Mouse (Mus musculus) bone marrow, adult 2 months (tissue): ENCODE measurements around the gene Hist2h4.
A peak's percentile ranks its signal among the peaks of the same experiment; 100 is the strongest.

ENCODE experiments used
- CTCF ChIP-seq: fragments of 200-500 bp; IDR thresholded peaks from 2 replicates; pipeline ENCODE4 v1.5.1; 2011; ENCODE audit warnings: low read length, control low read depth; ENCODE audit not compliant: control insufficient read depth, insufficient read depth
- POLR2A ChIP-seq: fragments of 200-500 bp; IDR thresholded peaks from 2 replicates; pipeline ENCODE4 v1.6.1; 2011; ENCODE audit warnings: low read depth, mild to moderate bottlenecking, control low read depth, low read length, borderline replicate concordance; ENCODE audit not compliant: control insufficient read depth

GRCm38 (mm10) chr3:96220765-96221639, 42.1 kb downstream of the Hist2h4 start, which contains the start of the genes Hist2h2ac and Hist2h2be:
- peak; percentile 92 for TF ChIP-seq POLR2A
- TF ChIP-seq CTCF: peak; percentile 11; the same call in 1 of the 2 replicates
